In genomic region chr4:82098986-82099969, GRCm38 (mm10) we compare ENCODE assay signal across 18 mouse cellular contexts.
DNase-seq lines count a peak whose midpoint lies in the region; ATAC-seq and TF ChIP-seq lines count a peak whose summit lies in the region.
"Had no signal": no experiment of that assay in that cellular context is flagged by ENCODE, and none has a peak within 500 bp of the region (broad histone marks: within the 10 kb centered on the region; RNA-seq: fewer than 3 reads in every experiment).

No protein-coding gene starts in this region.

- no peaks in the 10 kb centered on the region for H3K36me3 ChIP-seq in embryonic facial prominence, embryonic 11.5 days (replicated peaks; ENCODE audit: control insufficient read depth, insufficient read depth, low read depth, low read length)
- no peaks in the 10 kb centered on the region for H3K36me3 ChIP-seq in embryonic facial prominence, embryonic 10.5 days (replicated peaks)
- no peaks in the 10 kb centered on the region for H3K36me3 ChIP-seq in lung, embryonic 14.5 days (ENCODE audit: insufficient read depth)
- H3K36me3 ChIP-seq in embryonic facial prominence, embryonic 14.5 days (ENCODE audit: control insufficient read depth, insufficient read depth, low read length) = no peaks in the 10 kb centered on the region
- H3K36me3 ChIP-seq in hindbrain, postnatal 0 days (ENCODE audit: insufficient read depth, low read length) = no peaks in the 10 kb centered on the region
- H3K36me3 ChIP-seq: heart, embryonic 10.5 days had no signal

- WGBS in embryonic facial prominence, embryonic 11.5 days = 70% methylated on average over 13 of the region's 13 CpGs
- 80% methylated on average over 13 of the region's 13 CpGs for WGBS in embryonic facial prominence, embryonic 10.5 days
- 82% methylated on average over 13 of the region's 13 CpGs for WGBS in lung, embryonic 14.5 days
- 87% methylated on average over 13 of the region's 13 CpGs for WGBS in lung, adult 2 months
- WGBS in embryonic facial prominence, embryonic 14.5 days = 38% methylated on average over 13 of the region's 13 CpGs
- 64% methylated on average over 13 of the region's 13 CpGs for WGBS in hindbrain, postnatal 0 days

- peak; percentile 43 for DNase-seq in embryonic facial prominence, embryonic 11.5 days (ENCODE audit: low spot score)
- DNase-seq in embryonic facial prominence, embryonic 10.5 days (ENCODE audit: low spot score) = no peak
- peak; percentile 14 for DNase-seq in lung, embryonic 14.5 days
- DNase-seq in lung, adult 2 months = no peak
- DNase-seq in embryonic facial prominence, embryonic 14.5 days (ENCODE audit: low spot score) = peak; percentile 95
- peak; percentile 54 for DNase-seq in hindbrain, postnatal 0 days (ENCODE audit: low spot score)
- no peak for DNase-seq in spleen, adult 12 weeks (ENCODE audit: low spot score)
- no peak for DNase-seq in neural tube, embryonic 10.5 days (ENCODE audit: extremely low spot score, low spot score)
- DNase-seq: adrenal gland, postnatal 14 days; gastrocnemius, postnatal 25 days; heart, postnatal 14 days; kidney, postnatal 25 days; lung, postnatal 36 days; right cerebral cortex, postnatal 4 days; thymus, postnatal 25 days had no signal

- H3K9me3 ChIP-seq in embryonic facial prominence, embryonic 11.5 days (replicated peaks; ENCODE audit: control insufficient read depth, low read length) = no peaks in the 10 kb centered on the region
- no peaks in the 10 kb centered on the region for H3K9me3 ChIP-seq in embryonic facial prominence, embryonic 10.5 days
- H3K9me3 ChIP-seq in lung, embryonic 14.5 days (ENCODE audit: low read depth, low read length) = no peaks in the 10 kb centered on the region
- H3K9me3 ChIP-seq in embryonic facial prominence, embryonic 14.5 days (ENCODE audit: control insufficient read depth, low read length) = no peaks in the 10 kb centered on the region
- no peaks in the 10 kb centered on the region for H3K9me3 ChIP-seq in hindbrain, postnatal 0 days (ENCODE audit: low read length)
- H3K9me3 ChIP-seq: heart, embryonic 10.5 days had no signal

- no peak overlapping the region for H3K4me3 ChIP-seq in embryonic facial prominence, embryonic 11.5 days (ENCODE audit: low read depth, low read length)
- no peak overlapping the region for H3K4me3 ChIP-seq in embryonic facial prominence, embryonic 10.5 days
- no peak overlapping the region for H3K4me3 ChIP-seq in lung, embryonic 14.5 days (ENCODE audit: low read depth, low read length)
- H3K4me3 ChIP-seq in lung, adult 2 months (replicated peaks; ENCODE audit: extremely low read depth, low read depth, low read length) = no peak overlapping the region
- no peak overlapping the region for H3K4me3 ChIP-seq in embryonic facial prominence, embryonic 14.5 days (ENCODE audit: low read depth, low read length)
- no peak overlapping the region for H3K4me3 ChIP-seq in hindbrain, postnatal 0 days (ENCODE audit: low read length)
- H3K4me3 ChIP-seq: heart, embryonic 10.5 days had no signal

- 0 out of 2 replicates have a peak overlapping the region, but pooled peaks have one; percentile 3 for H3K27ac ChIP-seq in embryonic facial prominence, embryonic 11.5 days (replicated peaks; ENCODE audit: low read depth, low read length)
- no peak overlapping the region for H3K27ac ChIP-seq in embryonic facial prominence, embryonic 10.5 days (replicated peaks)
- no peak overlapping the region for H3K27ac ChIP-seq in lung, embryonic 14.5 days (ENCODE audit: low read depth)
- peak overlapping the region; percentile 92 for H3K27ac ChIP-seq in embryonic facial prominence, embryonic 14.5 days (replicated peaks; ENCODE audit: low read depth, low read length)
- no peak overlapping the region for H3K27ac ChIP-seq in hindbrain, postnatal 0 days
- H3K27ac ChIP-seq: heart, embryonic 10.5 days had no signal

- no peaks in the 10 kb centered on the region for H3K27me3 ChIP-seq in embryonic facial prominence, embryonic 11.5 days (ENCODE audit: control insufficient read depth, insufficient read depth, low read length)
- no peaks in the 10 kb centered on the region for H3K27me3 ChIP-seq in embryonic facial prominence, embryonic 10.5 days (replicated peaks; ENCODE audit: low read depth, poor library complexity, severe bottlenecking)
- no peaks in the 10 kb centered on the region for H3K27me3 ChIP-seq in lung, embryonic 14.5 days (ENCODE audit: insufficient read depth, low read length)
- no peaks in the 10 kb centered on the region for H3K27me3 ChIP-seq in embryonic facial prominence, embryonic 14.5 days (replicated peaks; ENCODE audit: control insufficient read depth, insufficient read depth, low read length)
- no peaks in the 10 kb centered on the region for H3K27me3 ChIP-seq in hindbrain, postnatal 0 days (ENCODE audit: insufficient read depth, low read length)
- H3K27me3 ChIP-seq: CH12.LX had no signal

- H3K9ac ChIP-seq in embryonic facial prominence, embryonic 11.5 days (replicated peaks; ENCODE audit: low read length) = no peak overlapping the region
- no peak overlapping the region for H3K9ac ChIP-seq in lung, embryonic 14.5 days
- no peak overlapping the region; the same call in 1 of the 2 replicates for H3K9ac ChIP-seq in embryonic facial prominence, embryonic 14.5 days (ENCODE audit: low read depth, low read length)
- no peak overlapping the region for H3K9ac ChIP-seq in hindbrain, postnatal 0 days (replicated peaks; ENCODE audit: low read length)

- no peak overlapping the region for H3K4me2 ChIP-seq in embryonic facial prominence, embryonic 11.5 days (ENCODE audit: low read depth, low read length)
- no peak overlapping the region for H3K4me2 ChIP-seq in lung, embryonic 14.5 days
- H3K4me2 ChIP-seq in embryonic facial prominence, embryonic 14.5 days (ENCODE audit: low read depth, low read length) = peak overlapping the region; percentile 13
- H3K4me2 ChIP-seq in hindbrain, postnatal 0 days (ENCODE audit: low read depth, low read length) = no peak overlapping the region
- H3K4me2 ChIP-seq: midbrain, embryonic 11.5 days had no signal

- no peaks in the 10 kb centered on the region for H3K4me1 ChIP-seq in embryonic facial prominence, embryonic 11.5 days (ENCODE audit: control insufficient read depth, insufficient read depth, low read length)
- H3K4me1 ChIP-seq in embryonic facial prominence, embryonic 10.5 days = 0 out of 2 replicates have a peak, but pooled peaks cover 7% of the 10 kb centered on the region
- no peaks in the 10 kb centered on the region for H3K4me1 ChIP-seq in lung, embryonic 14.5 days (ENCODE audit: insufficient read depth)
- no peaks in the 10 kb centered on the region for H3K4me1 ChIP-seq in lung, adult 2 months (ENCODE audit: control insufficient read depth, insufficient read depth, low read length)
- peaks cover 24% of the 10 kb centered on the region for H3K4me1 ChIP-seq in embryonic facial prominence, embryonic 14.5 days (ENCODE audit: control insufficient read depth, insufficient read depth, low read length)
- H3K4me1 ChIP-seq in hindbrain, postnatal 0 days (ENCODE audit: insufficient read depth, low read length) = no peaks in the 10 kb centered on the region
- H3K4me1 ChIP-seq: heart, embryonic 10.5 days had no signal

- TF ChIP-seq CTCF in lung, embryonic 14.5 days (IDR thresholded peaks at IDR 0.05; ENCODE audit: low read depth) = no peak
- TF ChIP-seq CTCF in lung, adult 2 months (IDR thresholded peaks at IDR 0.05; ENCODE audit: insufficient read depth, low read length) = no peak
- no peak for TF ChIP-seq CTCF in hindbrain, postnatal 0 days (IDR thresholded peaks at IDR 0.05; ENCODE audit: low read depth)

- no peak for ATAC-seq in embryonic facial prominence, embryonic 11.5 days (replicated peaks; ENCODE audit: insufficient number of reproducible peaks, low FRiP score, low TSS enrichment, low read depth)
- no peak for ATAC-seq in lung, embryonic 14.5 days (ENCODE audit: insufficient read depth)
- peak; percentile 84 for ATAC-seq in embryonic facial prominence, embryonic 14.5 days (ENCODE audit: low read depth)
- ATAC-seq in hindbrain, postnatal 0 days = 0 out of 2 replicates have a peak, but pooled peaks have one; percentile 71

- TF ChIP-seq POLR2A in lung, adult 2 months (IDR thresholded peaks at IDR 0.05; ENCODE audit: borderline replicate concordance, extremely low read depth, low read depth, low read length) = no peak

Comparison
In these comparisons a context has a peak if more than half of its experiments do, and no peak if none do; other contexts are left out.
1. ATAC-seq: peak in embryonic facial prominence, embryonic 14.5 days (single experiment) and hindbrain, postnatal 0 days (single experiment); none in embryonic facial prominence, embryonic 11.5 days (single experiment) and lung, embryonic 14.5 days (single experiment).
2. DNase-seq: peak in embryonic facial prominence, embryonic 11.5 days (single experiment), lung, embryonic 14.5 days (single experiment), embryonic facial prominence, embryonic 14.5 days (single experiment) and hindbrain, postnatal 0 days (single experiment); none in embryonic facial prominence, embryonic 10.5 days (single experiment), lung, adult 2 months (single experiment), spleen, adult 12 weeks (single experiment) and neural tube, embryonic 10.5 days (single experiment).
3. H3K27ac ChIP-seq: peak in embryonic facial prominence, embryonic 11.5 days (single experiment) and embryonic facial prominence, embryonic 14.5 days (single experiment); none in embryonic facial prominence, embryonic 10.5 days (single experiment), lung, embryonic 14.5 days (single experiment) and hindbrain, postnatal 0 days (single experiment).